Mouse (Mus musculus) lung, postnatal 36 days (tissue): ENCODE measurements around the gene Tagln2.

Experiments
- DNase-seq: peaks from one replicate; pipeline ENCODE4 v3.0.0; 2022; ENCODE audit warnings: mixed read lengths

The Tagln2 gene

GRCm38 (mm10) chr1:172503111-172503997, 3.5 kb downstream of the Tagln2 start:
- DNase-seq, result peak; percentile 79

GRCm38 (mm10) chr1:172504756-172505155, 4.9 kb downstream of the Tagln2 start:
- DNase-seq, result no peak

GRCm38 (mm10) chr1:172507001-172507400, 7.2 kb downstream of the Tagln2 start:
- no peak for DNase-seq

GRCm38 (mm10) chr1:172507701-172508100, 7.9 kb downstream of the Tagln2 start:
- no peak for DNase-seq

GRCm38 (mm10) chr1:172508172-172508571, 8.3 kb downstream of the Tagln2 start:
- no peak for DNase-seq

- no peak for DNase-seq
Measured at GRCm38 (mm10) chr1:172509235-172509634, 9.4 kb downstream of the Tagln2 start.

GRCm38 (mm10) chr1:172509983-172510382, 10.1 kb downstream of the Tagln2 start:
- no peak for DNase-seq

- DNase-seq, result peak; percentile 79
Measured at GRCm38 (mm10) chr1:172510421-172510972, 10.7 kb downstream of the Tagln2 start.

- DNase-seq, result peak; percentile 87
Measured at GRCm38 (mm10) chr1:172512962-172513361, 13.1 kb downstream of the Tagln2 start.

- peak; percentile 93 for DNase-seq
Measured at GRCm38 (mm10) chr1:172513525-172514212, 13.8 kb downstream of the Tagln2 start.

- DNase-seq, result no peak
Measured at GRCm38 (mm10) chr1:172514213-172514529, 14.3 kb downstream of the Tagln2 start.

- no peak for DNase-seq
Measured at GRCm38 (mm10) chr1:172514551-172515268, 14.9 kb downstream of the Tagln2 start.

- no peak for DNase-seq
Measured at GRCm38 (mm10) chr1:172515396-172515795, 15.5 kb downstream of the Tagln2 start.

- DNase-seq, result no peak
Measured at GRCm38 (mm10) chr1:172518013-172518412, 18.2 kb downstream of the Tagln2 start.

- no peak for DNase-seq
Measured at GRCm38 (mm10) chr1:172519644-172520043, 19.8 kb downstream of the Tagln2 start.

GRCm38 (mm10) chr1:172520576-172521440, 21.0 kb downstream of the Tagln2 start, which contains the start of gene Cfap45:
Gene Cfap45, plus strand, starts transcription at chr1:172520801.
- DNase-seq, result peak; percentile 96

- DNase-seq, result no peak
Measured at GRCm38 (mm10) chr1:172522524-172522923, 22.7 kb downstream of the Tagln2 start.

GRCm38 (mm10) chr1:172523699-172524101, 23.9 kb downstream of the Tagln2 start:
- peak; percentile 85 for DNase-seq

- peak; percentile 83 for DNase-seq
Measured at GRCm38 (mm10) chr1:172525027-172525764, 25.3 kb downstream of the Tagln2 start.

GRCm38 (mm10) chr1:172525971-172526370, 26.1 kb downstream of the Tagln2 start:
- DNase-seq, result no peak

GRCm38 (mm10) chr1:172526380-172527081, 26.7 kb downstream of the Tagln2 start:
- peak; percentile 80 for DNase-seq
